Mouse (Mus musculus): ENCODE measurements around the gene Ankrd7.
"Not testable (repeated sequence)": the region's sequence is repeated elsewhere in the genome, so short reads cannot be mapped to it uniquely, and the experiment has no call there.

The Ankrd7 gene

DNA sequence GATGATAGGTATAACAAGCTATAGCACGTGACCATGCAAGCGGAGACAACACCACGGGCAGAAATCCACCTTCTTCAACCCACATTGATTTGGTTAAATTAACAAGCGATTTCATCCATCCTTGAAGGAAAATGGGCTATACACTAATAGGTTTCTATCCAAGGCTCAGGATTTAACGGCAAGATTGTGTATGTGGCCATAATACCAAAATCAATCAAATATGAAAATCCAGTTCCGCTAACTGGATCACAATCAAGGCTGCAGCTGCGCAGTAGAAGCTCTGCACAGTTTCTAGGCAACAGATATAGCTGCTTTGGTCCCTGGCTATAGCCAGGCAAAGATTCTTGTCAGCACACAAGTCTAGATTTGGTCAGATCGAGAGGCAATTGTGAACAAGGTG, at the start of gene Ankrd7:
TSS of gene Ankrd7 (plus strand) at position 301 of the 400 bp plus-strand sequence.
- DNase-seq (ENCODE audit: low spot score): no peak

DNA sequence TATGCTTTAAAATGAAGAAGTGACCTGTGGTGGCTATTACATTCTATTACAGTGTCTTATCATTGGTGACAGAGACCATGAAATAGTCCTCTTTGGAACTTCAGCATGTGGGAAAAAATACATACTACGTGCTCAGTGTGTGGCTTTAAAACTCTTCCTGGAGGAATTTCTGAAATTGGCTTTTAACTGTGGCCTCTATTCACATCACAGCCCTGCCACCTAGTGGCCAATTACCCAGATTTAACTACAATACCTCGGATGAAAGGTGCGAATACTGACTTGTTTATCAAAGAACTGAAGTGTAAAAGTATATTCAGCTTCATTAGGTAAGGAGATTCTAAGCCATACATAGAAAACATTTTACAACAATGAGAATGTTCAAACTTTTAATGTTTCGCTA, 46.8 kb upstream of the Ankrd7 start:
- DNase-seq (ENCODE audit: low spot score): no peak

DNA sequence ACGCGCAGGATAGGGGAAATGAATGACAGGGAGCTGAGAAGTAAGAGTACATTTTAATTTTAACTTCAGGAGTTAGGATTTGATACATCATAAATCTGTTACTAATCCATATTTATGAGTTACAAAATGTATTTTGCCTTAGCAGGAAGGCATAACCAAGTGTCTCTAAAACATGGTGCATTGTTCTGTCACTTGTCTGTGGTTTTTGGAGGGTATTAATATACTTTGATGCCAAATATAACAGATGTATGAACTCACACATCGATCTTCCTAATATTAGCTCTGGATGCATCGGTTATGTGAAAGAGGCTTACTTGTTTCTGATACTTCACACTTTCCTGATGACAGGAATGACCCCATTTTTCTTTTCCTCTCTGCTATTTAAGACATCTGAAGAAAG, 45.9 kb upstream of the Ankrd7 start:
- no peak for DNase-seq (ENCODE audit: low spot score)

DNA sequence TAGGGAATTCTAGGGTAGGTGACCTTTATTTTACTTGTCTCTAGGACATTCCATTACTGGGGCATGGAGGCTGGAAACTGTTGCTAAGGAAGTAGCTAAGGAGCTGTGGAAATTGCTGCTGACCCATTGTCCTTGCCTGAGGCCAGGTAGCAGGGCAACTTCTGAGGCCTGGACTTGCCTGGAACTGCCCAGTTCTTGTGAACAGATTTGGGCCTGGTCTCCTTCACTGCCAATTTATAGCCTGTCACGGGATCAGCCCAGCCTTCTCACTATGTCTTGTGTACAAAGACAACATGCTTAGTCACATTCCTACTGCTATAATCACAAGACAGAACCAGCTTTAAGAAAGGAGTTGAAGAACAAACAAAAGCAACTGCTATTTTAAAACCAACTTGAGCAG, 43.3 kb upstream of the Ankrd7 start:
- DNase-seq (ENCODE audit: low spot score): no peak

DNA sequence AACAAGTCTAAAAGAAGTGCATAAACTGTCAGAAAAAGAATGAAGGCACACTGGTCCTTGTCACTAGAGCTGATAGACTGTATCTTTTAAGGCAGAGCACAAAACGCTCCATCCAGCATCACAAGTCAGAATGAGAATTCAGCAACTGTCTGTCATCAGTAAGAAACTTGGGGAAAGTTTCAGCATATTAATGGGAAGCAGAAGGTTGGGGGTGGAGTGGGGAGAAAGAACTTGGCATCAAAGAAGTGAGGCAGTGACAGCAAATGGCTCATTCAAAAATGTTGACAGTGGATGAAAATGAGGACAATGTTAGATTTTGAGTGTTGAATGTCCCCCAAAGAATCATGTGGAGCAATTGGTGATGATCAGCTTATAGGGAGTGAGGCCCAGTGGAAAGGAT, 33.2 kb upstream of the Ankrd7 start:
- DNase-seq (ENCODE audit: low spot score): no peak

DNA sequence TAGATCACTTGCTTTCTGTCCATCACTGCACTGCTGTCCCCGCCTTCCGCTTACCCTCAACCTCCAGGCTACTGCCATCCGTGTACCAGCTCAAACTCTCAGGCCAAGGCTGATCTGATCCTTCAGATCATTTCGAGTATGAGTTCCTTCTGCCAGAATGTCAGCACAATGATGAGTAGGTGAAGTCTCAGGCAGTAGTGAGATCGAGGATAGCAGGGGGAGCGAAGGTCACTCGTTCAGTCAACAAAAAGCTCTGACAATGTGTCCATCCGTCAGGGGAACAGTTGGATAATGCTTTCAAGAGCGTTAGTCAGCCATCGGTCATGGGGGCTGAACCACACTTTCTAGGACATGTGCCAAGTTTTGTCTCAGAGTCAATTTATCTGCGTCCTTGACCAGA, 21.6 kb upstream of the Ankrd7 start:
- DNase-seq (ENCODE audit: low spot score): not testable (repeated sequence)

DNA sequence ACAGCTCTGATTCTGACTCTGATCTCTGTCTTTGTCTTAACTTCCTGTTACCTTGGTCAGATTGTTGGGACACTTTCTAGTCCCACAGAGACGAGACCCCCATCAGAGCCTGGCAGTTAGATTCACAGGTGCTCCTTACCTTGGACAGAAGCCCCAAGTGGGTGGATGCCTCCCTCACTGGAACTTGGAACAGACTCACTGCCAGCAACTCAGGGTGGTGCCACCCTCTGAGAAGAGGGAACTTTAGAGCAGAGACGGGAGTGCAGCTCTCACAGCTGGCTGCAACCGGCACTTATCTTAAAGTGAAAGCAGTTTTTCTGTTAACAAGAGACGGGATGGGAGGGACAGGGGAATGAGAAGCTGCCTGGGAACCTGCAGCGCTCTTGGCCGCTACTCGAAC, 20.5 kb upstream of the Ankrd7 start:
- DNase-seq (ENCODE audit: low spot score): not testable (repeated sequence)

DNA sequence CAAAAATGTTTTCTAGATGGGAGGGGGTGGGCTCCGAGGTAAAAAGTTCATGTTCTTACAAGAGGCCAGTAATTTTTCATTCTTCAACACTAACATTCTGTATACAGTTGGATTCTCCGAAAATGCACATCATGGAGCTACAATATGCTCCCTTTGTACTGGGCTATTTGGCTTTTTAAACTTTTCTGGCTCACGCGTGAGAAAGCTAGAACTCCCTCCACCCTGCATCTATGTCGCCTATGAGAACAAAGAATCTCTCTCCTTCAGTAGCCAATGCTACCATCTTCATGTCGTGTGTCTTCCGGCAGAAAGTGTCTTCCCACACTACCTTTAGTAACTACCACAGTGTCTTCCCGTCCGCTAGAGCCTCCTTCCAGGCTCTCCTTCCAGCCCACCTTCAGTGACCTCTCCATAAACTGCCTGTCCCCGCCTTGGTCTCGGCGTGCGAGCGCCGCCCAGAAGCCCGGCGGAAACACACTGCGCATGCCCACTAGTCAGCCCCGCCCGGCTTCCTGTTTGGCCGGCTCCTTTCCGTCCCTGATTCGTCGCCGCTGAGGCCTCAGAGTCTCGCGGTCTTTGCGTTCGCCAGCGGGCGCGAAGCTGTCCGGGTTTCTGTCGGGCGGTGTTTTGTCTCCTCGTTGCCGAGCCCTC, 17.9 kb upstream of the Ankrd7 start, which contains the start of gene Lsm8:
TSS of gene Lsm8 (plus strand) at position 529 of the 651 bp plus-strand sequence.
- peak; percentile 96 for DNase-seq (ENCODE audit: low spot score)

DNA sequence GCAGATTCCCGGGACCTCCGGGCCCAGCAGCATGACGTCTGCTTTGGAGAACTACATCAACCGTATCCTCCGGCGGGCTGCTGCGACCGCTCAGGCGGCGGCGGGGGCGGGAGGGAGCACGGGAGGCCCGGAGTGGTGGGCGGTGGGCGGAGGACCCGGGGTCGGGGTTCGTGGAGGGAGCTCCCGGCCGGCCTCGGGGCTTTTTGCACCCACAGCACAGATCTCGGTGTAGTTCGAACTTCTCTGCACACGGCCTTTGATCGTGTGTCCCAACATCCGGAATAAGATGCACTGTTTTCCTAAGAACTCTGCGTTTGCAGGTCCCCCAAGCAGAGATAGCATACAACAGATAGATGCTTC, 17.4 kb upstream of the Ankrd7 start:
- no peak for DNase-seq (ENCODE audit: low spot score)

DNA sequence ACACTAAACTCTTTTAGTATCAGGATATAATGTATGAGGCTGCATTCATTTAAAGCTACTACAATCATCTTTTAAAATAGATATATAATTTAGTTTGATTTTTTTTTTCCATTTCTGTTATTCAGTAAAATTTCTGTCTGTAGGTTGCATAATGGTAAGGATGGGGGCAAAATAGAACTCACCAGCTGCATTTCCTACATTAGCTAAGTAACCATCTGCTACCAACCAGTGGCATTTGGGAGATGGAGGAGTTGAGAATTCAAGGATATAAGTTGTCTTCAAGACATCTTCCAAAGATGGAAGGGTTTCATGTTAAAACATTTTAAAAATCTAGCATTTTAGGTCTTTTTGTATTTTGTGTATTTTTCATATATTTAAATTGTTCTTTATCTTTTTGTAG, 10.8 kb upstream of the Ankrd7 start:
- DNase-seq (ENCODE audit: low spot score): no peak

DNA sequence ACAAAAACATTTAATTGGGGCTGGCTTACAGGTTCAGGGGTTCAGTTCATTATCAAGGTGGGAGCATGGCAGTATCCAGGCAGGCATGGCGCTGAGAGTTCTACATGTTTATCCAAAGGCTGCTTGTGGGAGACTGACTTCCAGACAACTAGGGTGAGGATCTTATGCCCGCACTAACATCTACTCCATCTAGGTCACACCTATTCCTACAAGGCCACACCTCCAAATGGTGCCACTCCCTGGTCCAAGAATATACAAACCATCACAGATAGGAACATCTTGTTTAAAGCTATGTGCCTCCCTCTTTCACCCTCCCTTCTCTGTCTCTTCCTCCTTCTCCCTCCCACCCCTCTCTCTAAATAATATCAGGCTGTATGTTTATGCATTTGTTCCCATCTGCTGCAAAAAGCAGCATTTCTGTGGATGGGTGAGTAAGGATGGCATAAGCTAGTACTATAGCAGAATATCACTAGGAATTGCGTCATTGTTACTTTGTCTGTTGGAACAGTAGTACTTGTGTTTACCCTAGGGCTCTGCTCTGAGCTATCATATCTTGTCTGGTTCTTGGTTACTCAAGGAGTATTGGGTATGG, 9.5 kb upstream of the Ankrd7 start:
- no peak for DNase-seq (ENCODE audit: low spot score)

DNA sequence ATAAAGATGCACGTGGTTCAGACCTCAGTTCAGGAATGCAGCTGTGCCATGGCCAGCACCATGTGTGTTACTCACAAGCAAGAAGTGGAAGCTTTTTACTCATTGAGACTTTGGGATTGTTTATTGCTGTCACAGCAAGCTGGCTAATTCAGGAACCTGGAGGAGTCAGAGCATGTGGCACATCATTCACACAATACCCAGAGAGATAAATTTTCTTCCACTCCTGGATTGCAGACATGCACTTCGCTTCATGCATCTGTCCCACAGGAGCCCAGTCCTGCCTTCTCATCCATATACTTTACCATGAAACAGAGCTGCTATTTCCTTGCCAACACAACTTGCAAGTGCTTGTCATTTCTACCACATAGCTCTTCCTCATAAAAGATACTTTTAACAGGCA, 22.9 kb downstream of the Ankrd7 start:
- DNase-seq (ENCODE audit: low spot score): no peak

DNA sequence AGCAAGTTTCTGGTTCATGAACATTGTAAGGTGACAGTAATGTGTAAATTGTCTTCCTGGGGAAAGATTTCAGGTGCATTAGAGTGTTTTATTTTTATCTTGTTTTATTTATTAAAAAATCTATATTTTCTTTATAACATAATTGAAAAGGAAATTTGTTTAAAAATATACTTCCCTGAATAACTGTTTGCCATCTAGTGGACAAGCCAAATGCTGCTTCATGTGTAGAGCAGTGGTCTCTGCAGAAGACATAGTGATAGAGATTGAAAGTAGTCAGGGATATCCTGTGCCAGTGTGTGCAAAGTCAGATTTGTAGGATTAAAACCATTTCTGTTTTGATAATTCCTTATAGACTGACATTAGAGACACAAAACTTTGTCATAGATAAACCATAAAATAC, 28.0 kb downstream of the Ankrd7 start:
- DNase-seq (ENCODE audit: low spot score): no peak

DNA sequence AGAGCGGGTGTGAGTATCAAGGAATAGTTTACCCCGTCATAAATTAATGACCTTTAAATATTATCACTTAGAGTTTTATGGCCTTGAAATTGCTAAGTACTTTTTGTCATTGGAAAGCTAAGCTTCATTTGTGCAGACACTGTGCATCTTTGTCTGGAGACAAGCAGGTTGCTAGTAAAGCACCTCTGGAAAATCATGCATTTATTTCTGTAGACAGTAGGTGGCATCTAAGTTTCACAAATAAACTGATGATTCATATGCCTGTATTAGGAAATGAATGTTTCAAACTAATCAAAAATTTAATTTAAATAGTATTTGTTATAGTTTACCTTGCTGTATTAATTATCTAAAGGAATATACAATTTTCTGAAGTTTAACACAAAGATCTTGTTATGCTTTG, 41.1 kb downstream of the Ankrd7 start:
- no peak for DNase-seq (ENCODE audit: low spot score)

DNA sequence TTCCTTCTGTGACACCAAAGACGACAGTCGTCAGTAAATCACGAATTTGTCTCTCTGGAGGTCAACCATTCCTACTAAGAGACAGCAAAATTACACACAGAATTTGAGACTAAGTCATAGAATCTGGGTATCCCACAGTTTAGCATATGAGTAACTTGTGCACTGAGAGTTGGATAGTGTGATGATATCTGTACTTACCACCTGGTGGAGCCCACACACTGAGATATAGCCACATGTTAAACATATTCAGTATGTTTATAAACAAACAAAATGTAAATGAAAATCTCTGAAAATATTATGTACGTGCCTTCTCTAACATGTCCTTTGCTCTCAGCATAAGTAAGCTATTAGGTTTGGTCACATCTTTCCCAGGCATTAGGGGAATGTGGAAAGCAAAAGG, 47.1 kb downstream of the Ankrd7 start:
- DNase-seq (ENCODE audit: low spot score): no peak

DNA sequence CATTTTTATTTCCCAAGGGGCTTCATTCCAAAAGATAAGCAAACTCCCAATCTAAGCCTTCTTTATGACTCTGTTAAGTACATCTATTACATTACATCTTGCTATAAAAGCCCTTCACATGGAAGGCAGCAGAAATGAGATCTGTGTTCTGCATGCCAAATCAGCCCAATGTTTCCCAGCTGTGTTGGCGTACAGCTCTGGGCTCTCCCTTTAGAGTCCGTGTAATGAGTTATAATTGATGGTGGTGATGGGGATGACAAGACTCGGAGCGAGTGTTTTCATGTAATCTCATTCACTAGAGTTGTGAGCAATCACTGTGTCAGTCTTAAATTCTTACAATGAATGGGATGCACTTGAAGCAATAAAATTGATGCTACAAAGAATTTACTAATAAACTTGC, 49.9 kb downstream of the Ankrd7 start:
- no peak for DNase-seq (ENCODE audit: low spot score)

DNA sequence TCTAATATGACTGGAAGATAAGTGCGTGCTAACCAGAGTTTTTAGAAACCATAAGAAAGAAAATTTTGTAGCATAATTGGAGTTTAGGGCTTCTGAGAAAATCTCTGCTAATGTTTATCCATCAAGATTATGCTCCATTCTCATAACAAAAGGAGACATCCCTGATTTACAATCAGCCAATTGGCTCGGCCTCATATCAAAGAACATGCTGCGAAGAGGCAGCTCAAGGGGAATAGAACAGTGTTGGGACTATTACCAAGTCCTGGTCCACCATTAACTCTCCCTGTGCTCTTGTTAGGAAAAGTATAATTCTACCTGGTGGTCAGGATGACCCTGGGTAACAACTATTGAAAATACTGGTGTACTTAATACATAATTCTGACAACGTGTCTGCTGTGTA, 50.4 kb downstream of the Ankrd7 start:
- DNase-seq (ENCODE audit: low spot score): no peak

All from ovary, adult 18-20 months (tissue).